Mouse (Mus musculus): ENCODE data around the gene Plin1.

GRCm38 (mm10) chr7:79759766-79760165 is 27.1 kb upstream of the Plin1 start:
- TF ChIP-seq CTCF (IDR thresholded peaks at IDR 0.05; ENCODE audit: borderline replicate concordance, insufficient read depth, low read depth, low read length) = no peak
- no peak for TF ChIP-seq POLR2A (IDR thresholded peaks at IDR 0.05; ENCODE audit: borderline replicate concordance, insufficient read depth, low read length)
